Mouse (Mus musculus) brain, embryonic 18.5 days (tissue): ENCODE results near the gene Ascc1.

Experiments used
- DNase-seq: peaks from one replicate; pipeline ENCODE4 v3.0.0-alpha.2; 2012; ENCODE audit warnings: low read depth, low spot score

Gene Ascc1

DNA sequence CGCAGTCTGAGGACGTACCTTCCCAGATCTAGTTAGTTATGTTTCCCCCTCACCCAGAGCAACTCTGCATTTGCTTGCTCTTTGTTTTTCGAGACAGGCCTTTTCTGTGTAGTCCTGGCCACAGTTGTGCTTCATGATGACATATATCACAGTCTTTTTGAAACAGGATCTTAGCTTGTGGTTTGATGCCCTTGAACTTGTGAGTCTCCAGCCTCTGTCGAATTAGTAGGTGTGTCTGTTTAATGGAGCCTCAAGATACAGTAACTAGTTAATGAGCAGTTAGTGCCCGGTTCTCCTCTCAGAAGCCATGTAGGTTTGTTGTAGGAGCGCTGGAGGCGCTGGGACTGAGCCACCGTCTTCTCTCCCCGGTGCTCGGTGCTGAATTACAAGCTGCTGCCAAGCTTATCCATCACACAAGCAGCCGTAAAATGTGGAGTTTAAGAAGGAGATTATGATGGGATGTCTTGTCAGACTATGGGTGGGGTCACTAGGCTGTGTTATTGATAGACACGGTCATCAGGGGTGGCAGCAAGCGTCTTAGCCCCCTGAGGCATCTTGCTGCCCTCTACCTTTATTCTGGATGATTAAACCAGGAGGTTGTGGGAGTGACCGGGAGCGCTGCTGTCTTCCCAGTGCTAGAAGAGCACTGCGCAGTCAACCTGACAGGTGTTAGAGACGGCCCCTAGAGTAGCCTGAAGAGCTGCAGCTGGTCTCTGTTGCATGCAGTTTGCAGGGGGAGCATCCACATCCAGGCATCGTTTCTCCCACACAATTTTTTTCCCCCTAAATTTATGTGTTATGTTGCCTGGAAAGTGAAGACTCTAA is 75.3 kb downstream of the Ascc1 start:
- no peak for DNase-seq

DNA sequence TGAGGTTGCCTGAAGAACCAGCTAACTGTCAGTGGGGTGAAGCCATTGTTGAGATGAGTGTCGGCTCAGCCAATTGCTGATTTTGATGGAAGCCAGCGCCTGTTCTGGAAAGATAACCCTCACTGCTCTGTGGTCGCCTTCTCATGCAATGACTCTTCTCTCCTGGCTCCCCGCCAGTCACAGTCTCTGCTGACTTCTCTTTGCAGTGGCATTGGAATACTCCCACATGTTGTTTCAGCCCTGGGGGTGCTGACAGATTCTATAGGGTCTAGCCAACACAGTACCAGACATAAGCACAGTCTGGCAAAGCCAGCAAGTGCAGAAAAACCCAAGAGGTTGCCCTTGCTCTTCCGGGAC is 75.9 kb downstream of the Ascc1 start:
- no peak for DNase-seq

DNA sequence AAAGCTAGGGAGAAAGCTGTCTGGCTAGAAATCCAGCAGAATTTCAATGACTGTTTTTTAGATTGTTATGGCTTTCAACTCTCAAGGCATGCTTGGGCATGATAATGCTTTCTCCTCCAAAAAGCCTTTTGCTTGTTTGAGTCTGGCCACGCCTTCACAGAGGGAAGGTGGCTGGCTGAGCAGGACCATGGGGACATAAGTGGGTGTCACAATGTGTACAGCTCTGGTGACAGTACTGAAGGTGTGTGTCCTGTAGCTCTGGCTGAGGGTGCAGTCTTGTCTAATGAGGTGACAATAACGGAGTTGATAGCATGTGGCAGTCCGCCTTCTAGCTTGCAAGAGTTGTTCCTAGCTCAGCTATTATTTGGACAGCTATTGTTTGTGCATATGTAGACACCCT is 77.6 kb downstream of the Ascc1 start:
- no peak for DNase-seq

DNA sequence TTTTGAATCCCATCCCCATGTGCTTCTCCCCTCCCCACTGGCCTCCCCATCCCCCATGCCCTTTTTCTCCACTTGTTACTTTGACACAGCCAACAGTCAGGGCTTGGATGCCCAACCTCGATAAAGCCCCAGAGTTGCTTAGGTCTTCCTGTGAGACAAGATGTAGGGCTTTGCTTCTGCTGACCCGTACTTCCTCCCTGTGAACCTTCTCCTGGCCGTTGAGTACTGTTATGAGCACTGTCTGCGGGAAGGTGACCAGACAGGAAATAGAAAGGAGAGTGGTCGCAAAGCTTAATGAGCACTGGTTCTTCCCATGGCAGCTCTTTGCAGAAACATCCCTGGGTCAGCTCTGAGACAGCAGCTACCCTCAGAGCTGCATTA is 78.0 kb downstream of the Ascc1 start:
- DNase-seq = no peak

DNA sequence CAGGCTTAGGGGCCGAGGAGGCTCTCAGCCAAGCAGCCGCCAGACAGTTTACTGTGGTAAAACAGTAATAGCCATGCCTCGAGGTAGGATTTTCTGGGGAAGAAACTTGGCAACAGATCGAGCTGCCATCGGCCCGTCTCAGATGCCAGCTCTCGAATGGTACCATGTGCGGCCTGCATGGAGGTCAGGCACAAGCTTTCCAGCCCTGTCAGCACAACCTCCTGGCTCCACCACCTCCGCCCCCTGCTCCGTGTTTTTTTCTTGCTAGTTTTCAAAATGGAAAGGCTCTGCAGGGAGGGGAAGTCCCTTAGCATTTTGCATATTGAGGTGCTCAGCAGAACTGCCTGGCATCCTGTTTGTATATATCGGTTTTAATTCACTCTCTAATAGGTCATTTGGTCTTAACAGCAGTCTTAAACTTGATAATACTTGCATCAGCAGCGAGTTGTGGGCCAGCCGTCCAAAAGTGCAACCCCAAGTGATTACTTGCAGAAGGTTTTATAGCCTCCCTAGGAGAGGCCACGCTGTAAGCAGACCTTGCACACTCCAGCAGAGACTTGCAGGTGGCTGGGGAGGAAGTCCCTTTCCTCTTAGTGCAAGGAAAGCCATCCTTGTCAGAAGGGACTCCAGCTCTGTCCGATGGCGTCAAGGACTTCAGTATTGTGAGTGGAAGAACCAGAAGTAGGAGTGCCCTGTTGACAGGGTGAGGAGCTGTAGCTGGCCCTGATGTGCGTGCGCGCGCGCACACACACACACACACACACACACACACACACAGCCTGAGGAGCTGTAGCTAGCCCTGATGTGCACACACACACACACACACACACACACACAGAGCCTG is 78.6 kb downstream of the Ascc1 start:
- DNase-seq = no peak

DNA sequence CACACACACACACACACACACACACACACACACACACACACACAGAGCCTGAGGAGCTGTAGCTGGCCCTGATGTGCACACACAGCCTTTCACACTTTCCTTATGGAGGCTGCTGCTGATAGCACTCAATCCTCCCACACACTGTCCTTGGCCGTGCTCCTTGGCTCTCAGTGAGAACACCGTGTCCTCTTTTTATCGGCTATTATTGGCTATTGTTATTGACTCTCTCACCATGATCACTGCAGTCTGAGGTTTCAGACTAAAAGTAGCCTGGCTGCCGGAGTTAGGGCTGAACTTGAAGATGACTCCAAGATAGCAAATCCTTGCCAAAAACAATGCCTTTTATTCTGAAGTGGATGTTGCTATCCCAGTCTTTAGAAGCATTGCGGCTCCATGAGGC is 79.3 kb downstream of the Ascc1 start:
- DNase-seq = no peak

DNA sequence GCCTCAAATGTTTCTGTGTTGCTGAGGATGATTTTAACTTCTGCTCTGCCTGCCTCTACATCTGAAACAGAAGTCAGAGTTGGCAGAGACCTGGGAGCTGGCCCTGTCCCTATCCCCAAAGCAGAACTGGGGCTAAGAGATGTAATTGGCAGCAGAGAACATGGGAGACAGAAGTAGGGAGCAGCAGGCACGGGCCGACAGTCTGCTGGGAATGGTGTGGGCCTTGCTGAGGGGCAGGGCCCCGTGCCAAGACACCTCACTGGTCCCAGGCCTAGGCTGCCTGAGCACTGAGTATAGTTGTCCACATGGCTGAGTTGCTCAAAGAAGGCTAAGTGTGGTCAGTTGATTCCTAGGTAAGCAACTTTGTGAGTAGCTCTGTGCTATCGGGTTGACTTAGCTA is 81.5 kb downstream of the Ascc1 start:
- no peak for DNase-seq

DNA sequence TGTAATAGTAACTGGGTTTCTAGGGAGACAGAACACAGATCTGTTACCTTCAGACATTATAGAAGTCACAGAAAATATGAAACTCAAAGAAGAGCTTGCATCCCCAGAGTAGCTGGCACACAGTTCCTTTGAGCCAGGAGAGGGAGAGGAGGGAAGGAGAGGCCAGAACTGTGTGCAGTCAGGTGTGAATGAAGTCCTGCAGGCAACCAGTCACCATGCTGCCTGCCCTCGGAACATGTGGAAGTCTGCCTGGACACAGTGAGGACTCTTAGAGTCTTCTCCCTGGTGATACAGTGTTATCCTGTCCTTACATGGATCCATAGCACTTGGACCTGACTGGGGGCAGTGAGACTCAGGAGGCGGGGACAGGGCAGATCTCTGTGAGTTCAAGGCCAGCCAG is 89.7 kb downstream of the Ascc1 start:
- DNase-seq = no peak

DNA sequence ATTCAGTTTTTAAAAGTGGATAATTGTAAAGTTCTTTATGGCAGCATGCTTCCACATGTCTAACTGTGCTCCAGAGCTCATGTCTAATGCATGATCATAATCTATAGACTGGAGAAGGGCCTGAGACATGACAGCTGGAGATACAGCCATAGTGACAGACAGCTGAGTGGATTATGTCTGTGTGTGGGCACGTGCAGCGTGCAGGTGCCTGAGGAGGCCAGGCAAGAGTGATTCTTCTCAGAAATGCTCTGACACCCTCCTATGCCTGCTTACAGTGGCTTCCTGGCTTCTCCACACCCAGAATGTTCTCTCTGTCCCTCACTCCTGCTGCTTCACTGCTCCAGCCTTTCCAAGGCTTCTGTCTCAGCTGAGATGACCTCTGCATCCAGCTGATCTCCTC is 91.1 kb downstream of the Ascc1 start:
- DNase-seq = no peak

DNA sequence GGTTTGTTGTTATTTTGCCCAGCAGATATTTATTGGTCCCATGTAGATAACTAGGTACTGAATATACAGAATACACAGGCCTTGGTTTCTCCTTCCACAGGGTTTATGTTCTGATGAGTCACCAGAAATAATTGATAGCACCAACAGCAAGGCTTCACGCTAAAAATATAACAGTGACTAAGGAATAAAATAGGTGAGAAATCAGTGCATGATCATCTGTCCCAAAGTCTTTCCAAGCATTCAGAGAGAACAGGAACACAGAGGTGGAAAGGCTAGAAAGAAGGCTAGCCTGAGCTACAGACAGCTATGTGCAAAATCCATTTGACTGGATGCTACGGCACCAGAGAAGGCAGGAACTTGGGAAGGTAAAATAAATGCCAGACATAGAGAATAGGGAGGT is 93.0 kb downstream of the Ascc1 start:
- DNase-seq = no peak

DNA sequence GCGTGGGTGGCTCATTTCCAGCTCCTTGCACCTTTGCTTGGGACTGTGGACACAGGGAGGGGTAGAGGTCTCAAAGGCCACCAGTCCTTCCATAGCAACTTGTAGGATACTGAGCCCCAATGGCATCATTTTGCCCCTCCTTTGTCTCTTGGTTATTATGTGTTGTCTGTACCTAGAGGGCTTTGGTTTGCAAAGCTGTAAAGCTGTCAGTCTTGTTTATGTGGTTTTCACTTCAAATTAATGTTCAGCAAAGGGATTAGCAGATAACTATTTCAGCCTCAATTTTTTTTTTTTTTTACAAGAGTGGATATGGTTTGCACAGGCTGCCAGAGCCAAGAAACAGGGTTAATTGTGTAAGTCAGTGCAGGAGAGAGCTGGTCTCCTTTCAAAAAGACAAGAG is 93.7 kb downstream of the Ascc1 start:
- DNase-seq = no peak

DNA sequence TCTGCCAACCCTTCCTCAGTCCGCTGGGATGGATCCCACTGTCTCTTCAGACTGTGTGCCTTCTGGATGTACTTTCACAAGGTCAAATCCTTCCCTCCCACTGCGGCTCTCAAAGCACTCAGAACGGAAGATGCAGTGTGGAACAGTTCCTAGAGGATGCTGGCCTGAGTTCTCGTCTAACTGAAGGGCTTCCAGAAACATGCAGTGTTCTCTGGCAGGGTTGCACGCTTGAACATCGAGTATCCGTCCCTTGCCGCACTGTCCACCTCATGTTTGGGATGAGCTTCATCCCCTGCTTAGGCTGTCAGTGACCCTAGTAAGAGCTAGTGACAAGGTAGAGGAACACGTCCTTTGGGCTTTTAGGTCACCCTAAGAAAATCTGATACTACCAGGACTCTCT is 94.5 kb downstream of the Ascc1 start:
- no peak for DNase-seq

DNA sequence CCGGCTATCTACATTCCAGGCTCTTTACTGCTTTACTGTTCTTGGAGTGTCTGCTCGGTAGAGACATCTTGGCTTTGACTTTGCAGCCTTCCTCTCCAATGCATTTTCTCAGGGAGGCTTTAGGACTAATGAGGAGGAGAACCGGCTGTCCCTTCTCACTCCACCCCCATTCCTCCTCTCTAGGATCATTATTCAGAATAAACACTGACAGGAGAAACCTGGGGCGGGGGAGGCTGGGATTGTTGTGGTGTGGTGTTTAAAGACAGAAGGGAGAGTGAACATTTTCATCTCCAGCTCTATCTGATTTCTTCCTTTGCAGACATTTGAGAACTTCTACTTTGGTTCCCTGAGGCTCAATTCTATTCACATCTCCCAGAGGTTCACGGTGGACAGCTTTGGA is 95.2 kb downstream of the Ascc1 start:
- DNase-seq = no peak

DNA sequence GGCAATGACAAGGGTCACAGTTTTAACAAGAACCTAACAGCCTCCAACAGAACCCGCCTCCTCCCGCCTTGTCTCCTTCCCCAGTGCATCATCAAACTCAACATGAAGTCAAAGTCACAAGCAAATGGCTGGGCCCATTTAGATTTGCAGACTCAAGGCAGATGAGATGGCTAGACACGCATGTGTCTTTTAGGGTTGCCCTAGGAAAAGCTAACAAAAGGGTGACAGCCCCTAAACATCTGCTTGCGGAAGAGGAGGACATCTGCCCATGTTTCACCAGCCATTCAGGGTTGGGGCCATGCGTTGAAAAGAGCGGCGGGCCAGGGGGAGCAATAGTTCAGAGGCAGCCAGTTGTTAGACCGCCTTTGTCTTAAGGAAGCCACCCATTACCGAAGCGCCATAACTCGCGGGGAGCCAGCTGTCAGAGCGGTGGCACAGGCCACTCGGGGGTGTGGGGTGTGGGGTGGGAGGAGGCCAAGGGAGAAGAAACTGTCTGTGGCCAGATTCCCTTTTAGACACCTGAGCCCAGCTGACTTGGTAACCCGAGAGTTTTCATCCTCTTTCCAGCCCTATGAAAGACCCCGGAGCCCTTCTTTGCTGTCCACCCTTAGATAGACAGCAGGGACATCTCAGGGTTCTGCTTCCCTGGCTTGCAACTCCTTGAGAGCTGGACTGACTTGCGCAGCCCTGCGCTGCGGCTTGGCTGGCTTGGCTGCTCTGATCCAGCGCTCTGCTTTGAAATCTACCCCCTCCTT is 103.0 kb downstream of the Ascc1 start:
- no peak for DNase-seq

DNA sequence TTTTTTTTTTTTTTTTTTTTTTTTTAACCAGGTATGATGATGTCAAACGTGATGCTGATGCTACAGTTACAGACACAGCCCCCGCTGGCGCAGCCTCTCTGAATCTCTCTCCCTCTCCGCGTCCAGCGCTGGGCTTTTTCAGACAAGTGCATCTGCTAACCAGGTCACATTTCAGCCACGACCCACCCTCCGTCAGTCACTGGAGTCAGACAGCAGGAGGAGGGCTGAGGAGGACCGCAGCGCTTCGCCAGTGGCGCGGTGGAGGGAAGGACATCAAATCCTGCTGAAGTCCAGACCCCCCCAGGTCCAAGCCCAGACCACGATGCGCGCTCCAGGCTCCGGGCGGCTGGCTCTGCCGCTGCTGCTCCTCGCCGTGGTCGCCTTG is 103.5 kb downstream of the Ascc1 start, which contains the start of gene Spock2:
Spock2 (plus strand) TSS at position 74 of the 385 bp plus-strand sequence.
- DNase-seq = peak; percentile 65

DNA sequence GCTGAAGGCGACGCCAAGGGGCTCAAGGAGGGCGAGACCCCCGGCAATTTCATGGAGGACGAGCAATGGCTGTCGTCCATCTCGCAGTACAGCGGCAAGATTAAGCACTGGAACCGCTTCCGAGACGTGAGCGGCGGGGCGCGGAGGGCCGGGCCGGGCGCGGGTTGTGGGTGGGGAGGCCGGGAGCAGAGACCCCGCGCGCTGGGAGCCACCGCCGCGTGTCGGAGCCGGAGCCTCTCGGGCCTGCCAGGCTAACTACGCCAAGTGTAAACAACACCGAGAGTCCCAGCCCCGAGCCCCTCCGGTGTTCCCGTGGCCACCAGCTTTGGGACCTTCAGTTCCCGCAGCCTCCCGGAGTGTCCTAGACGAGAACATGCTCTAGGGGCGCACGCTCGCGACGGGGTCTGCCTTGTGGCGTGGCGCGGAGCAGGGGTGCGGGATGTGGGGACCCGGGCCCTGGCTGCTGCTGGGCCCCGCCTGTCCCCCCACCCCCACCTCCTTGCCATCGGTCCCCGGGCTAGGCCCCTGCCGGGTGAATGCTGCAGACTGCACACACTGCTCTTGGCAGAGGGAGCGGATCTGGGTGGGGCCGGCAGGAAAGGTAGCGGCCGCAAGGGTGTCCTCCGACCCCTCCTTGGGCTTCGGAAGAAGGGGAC is 104.1 kb downstream of the Ascc1 start:
- DNase-seq = no peak

DNA sequence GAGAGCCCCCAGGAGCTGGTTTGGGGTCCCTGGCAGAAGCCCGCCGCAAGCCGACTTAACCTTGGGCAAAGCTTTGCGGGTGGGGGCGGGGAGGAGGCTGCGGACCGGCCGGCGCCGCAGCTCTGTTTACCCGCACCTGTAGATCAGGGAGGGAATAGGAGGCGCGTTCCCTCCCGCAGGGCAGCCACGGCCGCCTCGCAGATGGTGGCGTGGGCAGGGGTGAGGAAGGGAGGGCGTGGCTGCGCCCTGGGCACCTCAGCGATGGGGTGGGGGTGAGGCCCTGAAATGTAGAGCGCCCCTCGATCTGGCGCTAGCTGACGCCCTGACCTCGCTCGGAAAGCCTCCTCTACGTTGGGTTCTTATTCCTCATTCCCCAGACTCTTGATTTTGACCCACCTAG is 104.8 kb downstream of the Ascc1 start:
- no peak for DNase-seq

DNA sequence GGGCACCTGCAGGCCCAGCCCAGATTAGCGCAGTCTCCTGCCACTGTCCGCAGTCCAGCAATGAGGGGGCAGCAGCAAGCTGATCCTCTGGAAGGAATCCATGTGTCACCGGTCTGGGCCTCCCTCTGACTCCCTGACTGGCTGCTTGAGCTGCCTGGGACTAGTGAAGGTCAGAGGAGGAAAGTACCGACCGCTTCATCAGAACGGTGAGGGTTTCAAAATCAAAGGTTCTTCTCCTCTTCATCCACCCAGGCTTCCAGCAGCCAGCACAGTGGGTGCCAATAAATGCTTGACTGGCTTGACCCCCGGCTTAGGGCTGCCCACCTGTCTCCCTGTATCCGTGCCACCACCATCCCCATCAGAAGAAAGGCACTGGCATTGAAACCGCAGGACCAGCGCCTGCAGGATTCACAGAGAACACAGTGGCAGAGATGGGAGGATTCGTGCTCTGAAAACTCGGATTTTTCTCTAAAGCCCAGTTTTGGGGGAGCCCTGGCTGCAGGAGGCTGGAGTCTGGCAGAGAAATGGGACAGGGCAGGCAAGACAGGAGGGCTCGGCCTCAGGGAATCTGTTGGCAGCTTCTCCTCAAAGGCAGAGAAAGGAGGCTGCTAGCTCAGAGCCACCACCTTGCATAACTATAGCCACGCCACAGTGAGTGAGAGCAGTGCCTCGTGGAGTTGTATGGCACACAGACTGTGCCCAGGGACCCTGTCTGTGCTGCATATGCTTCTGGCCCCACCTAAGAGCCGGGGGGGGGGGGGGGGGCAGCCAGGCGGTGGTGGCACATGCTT is 105.9 kb downstream of the Ascc1 start:
- DNase-seq = no peak

DNA sequence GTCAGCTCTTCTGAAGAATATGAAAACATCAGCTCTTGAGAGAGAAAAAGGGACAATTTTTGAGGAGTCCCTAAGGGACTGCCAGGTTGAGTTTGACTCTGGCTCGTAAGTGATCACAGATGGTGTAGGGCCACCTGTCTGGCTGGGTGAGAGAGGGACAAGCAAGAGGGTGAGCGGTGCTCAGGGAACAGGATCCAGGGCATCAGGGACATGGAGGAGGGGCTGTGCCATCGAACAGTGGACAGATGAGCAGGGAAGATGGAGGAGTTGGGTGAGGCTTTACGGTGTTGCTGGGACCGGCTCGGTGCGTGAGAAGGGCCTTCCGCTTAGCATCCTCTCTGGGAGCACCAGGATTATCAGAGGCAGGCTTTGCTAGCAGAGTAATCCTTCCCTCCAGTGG is 106.7 kb downstream of the Ascc1 start:
- no peak for DNase-seq

DNA sequence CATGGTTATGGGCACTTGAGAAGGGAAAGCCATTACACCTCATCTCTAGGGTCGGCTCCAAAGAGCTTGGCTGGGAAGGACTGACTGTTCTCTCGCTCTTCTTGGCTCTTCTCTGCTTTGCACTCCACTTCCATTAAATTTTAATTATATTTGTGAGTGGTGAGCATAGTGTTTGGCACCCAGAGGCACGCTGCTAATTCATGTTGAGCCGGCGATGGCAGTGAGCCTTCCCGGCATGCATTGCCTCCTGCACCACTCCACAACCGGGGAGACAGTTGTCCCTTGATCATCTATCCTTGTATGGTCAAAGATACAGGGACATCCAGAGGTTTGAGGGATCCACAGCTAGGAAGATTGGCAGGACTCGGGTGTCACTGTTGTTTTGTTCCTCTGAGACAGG is 107.4 kb downstream of the Ascc1 start:
- DNase-seq = no peak

DNA sequence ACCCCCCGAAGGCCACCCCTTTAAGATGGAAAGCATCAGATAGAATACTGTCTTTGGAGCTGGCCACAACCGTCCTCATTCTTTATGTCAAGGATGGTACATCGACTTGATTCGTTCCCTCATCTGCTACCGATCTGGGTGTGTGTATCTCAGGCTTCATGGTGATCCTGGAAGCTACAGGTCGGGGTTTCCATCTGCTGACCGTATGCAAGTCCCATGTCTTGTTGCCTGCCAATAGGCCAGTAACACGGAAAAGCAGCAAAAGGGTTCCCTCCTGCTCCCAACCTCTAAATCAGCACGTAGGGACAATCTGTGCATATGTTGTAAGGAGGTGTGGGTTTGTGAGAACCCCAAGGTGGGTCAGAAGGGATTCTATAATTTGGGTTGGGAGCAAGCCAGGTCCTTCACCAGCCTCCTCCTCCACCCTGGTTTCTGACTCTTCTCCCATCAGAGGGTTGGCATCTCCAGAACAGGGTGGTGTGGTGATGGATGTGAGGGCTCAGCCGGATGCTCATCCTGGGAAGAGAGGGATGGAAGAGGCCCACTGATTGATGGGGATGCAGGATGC is 108.4 kb downstream of the Ascc1 start:
- DNase-seq = no peak
